Mouse (Mus musculus): ENCODE data around the gene Spen.

The Spen gene

DNA sequence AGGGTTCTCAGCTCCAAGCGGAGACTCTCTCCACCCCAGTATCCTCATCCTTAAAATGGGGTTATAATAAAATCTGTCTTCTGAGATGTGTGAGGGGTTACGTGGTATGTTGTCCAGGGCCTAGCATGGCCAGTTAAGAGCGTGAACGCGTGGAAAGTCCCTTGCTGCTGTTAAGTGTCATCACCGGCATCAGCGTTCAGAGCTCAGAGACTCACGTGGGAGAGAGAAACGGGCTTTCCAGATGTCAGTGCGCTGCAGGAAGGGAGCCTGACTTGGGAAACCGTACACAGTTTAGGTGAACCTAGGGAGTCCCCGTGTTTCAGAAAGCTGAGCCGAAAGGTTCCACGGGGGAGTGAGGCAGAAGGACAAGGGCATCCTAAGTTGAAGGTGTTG, 93.1 kb downstream of the Spen start:
- DNase-seq: no peak

DNA sequence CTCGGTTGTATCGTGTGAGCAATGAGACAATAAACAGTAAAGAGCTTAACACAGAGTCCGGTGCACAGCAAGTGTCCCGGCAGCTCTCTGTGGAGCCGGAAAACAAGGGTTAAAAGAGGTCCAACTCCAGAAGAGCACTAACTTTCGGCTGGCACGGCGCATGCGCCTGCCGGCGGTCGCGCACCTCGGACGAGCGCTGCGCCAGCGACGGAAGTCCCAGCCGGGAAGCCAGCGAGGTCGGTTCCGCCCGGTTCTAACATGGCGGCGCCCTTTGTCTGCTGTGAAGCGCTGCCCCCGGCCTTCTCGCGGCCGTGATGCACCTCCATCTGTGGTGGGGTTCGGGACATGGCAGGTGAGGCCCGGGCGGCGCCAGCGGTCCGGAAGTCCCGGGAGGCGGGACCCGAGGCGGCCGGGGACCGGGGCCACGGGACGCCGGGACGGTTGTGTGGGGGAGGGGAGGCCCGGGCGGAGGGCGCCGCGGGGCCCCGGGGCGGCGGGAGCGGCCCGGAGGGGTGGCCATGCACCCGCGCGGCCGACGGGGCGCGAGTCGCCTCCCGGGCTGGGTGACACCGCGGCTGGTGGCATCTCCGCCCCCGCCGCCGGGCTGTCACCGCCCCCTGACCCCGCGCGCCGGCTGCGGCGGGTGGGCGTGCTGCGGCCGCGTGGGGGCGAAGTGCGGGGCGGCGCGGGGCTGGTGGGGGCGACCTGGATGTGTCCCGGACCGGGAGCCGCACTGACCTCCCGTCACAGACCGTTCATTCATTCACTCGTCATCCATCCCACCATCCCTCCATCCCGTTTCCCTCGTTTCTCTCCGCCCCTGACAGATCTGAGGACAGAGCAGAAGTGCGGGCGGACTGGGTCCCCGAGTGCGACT, 93.7 kb downstream of the Spen start, which contains the start of gene Zbtb17:
Gene Zbtb17, plus strand, starts transcription at position 204 of the 877 bp plus-strand sequence.
- DNase-seq: peak; percentile 84 to 92

DNA sequence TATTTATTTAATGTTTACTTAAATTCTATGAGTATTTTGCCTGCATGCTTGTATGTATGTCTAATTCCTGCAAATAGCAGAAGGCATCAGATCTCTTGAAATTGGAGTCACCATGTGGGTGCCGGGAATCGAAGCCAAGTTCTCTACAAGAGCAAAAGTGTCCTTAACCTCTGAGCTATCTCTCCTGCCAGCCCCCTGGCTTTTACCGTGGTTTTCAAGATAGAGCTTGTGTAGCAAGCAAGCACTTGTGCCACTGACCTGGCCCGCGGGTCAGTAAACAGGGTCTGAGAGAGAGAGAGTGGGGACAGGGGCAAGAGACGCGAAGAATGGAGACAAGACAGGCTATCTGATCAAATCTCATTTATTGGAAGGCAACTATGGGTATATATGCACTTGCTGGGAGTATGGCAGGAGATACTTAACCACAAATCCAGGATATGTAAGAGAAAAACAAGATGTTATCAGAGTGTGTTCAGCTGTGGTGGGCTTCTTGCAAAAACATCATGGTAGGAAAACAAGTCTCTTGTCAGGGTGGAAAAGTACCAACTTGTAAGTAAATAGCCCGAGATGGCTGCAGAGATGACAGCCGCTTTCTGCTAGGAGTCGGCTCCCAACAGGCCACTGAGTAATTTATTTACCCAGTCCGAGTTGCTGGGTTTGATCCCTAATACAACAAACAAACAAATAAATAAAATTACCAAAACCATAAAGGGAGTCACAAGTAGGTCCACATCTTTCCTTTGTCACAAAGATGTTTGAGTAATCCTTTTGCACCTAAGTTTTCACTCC, 94.6 kb downstream of the Spen start:
- DNase-seq: no peak

DNA sequence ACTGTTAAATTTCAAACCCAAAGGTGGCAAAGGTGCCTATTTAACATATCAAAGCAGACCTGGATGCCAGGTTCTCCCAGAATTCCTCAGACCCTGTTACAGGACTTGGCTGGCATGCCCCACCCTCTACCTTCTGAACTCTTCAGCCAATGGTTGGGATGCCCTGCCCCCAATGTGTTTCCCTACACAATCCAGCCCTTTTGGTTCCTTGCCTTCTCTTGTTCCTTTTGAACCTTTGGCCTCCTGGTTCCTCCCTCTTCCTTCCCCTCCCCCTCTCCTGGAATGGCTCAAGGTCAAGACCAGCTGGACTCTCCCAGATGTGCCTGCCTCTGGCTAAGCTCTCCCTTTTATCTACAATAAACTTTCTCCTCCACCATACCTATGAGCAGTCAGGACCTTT, 97.5 kb downstream of the Spen start:
- DNase-seq: no peak

DNA sequence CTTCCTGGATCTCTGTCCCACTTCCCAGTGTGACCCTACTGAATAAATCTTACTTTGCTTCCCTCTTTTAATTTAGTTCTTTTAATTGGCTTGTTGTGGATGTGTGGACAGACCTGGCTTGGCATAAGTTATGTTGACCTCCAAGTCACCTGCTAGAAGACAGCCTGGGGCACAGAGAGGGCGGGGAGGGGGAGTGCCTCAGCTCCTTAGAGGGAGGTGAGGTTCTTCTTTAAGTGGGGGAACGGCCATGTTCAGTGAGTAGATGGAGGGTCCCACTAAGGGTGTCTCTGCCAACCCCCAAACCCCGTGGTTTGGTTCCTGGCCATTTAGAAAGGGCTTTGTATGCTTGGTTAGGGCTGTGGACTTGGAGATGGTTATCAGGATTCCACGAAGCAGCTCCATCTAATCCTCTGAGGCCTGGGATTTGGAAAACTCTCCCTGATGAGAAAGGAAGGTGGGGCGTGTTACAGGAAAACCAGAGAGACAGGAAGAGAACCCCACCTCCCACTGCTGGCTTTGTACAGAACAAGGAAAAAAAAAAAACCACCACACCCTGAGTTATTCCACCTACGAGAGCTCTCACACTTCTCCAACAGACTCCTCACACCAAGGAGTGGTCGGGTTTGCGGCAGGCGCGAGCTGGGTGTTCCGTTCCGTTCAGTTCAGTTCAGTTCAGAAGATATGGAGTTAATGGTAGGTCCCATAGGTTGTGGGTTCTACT, 99.2 kb downstream of the Spen start:
- DNase-seq: no peak

DNA sequence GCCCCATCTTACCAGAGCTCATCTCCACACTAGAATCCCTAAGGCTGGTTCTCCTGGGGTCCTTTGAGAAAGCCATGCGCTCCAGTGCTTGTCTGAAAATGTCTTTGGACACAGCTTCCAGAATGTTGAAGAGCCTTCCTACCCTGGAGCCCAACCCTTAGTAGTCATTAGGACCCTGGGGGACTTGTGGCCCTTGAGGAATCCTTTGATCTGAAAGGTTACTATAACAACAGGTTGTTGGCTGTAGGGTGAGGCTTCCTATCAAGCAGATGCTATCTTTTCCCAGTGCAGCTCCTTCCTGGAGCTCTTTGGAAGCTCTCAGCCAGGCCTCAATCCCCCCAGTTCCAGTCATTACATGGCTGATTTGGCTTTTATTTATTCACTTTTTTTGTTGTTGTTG, 102.4 kb downstream of the Spen start, which contains the start of gene Srarp:
Gene Srarp, minus strand, starts transcription at position 132 of the 400 bp plus-strand sequence.
- no peak for DNase-seq

DNA sequence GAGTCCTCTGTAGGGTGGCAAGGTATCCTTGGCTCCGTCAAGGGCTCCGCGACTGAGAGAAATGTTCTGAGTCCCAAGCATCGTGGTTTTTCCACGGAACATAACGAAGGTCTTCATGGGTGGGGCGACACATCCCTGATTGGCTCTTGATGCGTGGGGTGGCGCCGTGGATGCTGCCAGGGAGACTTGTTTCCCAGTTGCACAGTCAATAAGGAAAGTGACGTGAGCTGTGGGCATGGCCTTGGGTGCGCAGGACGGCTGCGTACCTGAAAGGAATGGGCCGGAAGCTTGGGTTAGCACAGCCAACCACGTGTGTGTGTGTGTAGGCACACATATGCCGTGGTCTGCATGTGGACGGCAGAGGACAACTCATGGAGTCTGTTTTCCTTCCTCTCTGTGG, 105.2 kb downstream of the Spen start:
- no peak for DNase-seq

DNA sequence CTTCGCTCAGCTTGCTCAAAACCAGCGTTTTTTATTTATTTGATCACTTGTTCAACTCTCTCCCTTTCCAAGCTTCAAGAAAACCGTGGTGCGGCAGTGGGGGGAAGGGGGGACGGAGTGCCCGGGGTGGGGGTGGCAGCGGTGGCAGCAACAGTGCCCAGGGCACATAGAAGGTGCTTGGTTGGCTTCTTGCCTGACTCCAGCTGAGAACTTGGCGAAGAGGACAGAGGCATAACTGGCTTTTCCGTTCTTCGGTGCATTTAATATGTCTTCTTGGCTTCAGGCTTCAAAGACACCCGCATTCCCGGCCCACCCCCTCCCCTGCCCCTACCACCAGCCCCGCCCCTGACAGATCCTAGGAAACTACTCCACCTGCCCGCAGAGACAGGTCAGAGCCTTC, 105.7 kb downstream of the Spen start:
- no peak for DNase-seq

DNA sequence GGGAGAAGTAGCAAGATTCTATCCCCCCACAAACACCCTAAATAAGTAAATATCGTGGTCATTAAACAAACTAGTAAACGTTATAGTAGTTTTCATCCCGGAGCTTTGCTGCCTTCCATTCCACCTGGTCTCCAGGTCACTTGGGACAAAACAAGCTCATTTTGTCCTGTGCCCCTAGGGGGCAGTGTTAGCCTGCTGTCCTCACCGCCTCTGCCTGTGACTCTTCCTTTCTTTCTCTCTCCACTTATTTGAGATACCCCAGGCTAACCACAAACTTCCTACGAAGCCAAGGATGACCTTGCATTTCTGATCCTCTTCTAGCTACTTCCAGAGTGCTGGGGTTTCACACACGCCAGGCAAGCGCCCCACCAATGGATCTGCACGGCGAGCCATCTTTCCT, 107.4 kb downstream of the Spen start:
- DNase-seq: peak; percentile 81 to 87

DNA sequence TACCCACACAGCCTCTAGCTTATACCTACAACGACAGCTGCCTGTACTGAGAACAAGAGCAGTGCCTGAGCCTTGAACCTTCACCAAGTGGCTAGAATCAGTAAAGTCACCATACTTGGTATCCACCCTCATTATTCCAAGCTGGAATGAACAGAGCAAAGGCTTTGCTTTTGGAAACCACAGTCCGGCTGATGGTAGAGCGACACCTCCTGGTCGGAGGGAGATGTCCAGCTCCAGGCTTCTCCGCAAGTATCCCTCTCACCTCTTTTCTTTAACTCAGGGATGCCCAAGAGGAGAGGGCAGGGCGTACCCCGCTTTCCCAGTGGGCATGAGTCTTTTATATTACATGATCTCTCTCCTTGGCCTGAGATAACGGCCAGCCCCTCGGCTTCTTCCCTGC, 108.5 kb downstream of the Spen start:
- no peak for DNase-seq

DNA sequence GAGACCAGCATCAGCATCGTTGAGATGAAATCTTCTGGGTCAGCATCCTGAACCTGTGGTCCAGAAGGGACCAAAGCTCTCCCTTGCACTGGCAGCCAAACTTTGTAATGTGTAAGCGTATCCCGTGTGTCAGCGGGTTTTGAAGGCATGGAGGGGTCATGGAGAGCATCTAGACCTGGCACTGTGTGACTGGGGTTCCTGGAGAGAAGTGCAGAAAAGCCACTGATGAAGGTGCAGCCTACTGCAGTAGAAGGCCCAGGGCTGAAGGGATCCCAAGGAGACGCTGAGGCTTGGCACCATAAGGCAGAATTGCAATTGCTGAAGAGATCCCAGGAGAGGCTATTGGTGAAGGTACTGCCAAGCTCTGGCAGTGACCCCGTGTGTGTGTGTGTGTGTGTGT, 109.0 kb downstream of the Spen start:
- DNase-seq: no peak

DNA sequence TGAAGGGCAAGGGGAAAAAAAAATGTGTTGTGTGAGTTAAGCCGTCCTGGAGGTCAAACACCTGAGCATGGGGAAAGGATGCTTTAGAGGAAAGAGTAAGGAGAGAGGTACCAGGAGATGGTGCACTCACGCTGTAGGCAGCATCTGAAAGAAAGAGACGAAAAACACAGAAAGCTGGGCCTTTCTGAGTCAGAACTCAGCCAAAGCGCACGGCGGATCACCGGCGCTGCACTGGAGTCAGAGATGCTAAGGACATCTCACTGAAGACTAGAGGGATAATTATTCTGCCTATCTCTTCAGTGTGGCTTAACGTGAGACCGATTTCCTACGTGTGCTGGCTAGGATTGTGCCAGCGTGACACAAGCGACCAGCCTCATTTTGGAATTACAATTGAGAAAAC, 110.5 kb downstream of the Spen start:
- DNase-seq: no peak

DNA sequence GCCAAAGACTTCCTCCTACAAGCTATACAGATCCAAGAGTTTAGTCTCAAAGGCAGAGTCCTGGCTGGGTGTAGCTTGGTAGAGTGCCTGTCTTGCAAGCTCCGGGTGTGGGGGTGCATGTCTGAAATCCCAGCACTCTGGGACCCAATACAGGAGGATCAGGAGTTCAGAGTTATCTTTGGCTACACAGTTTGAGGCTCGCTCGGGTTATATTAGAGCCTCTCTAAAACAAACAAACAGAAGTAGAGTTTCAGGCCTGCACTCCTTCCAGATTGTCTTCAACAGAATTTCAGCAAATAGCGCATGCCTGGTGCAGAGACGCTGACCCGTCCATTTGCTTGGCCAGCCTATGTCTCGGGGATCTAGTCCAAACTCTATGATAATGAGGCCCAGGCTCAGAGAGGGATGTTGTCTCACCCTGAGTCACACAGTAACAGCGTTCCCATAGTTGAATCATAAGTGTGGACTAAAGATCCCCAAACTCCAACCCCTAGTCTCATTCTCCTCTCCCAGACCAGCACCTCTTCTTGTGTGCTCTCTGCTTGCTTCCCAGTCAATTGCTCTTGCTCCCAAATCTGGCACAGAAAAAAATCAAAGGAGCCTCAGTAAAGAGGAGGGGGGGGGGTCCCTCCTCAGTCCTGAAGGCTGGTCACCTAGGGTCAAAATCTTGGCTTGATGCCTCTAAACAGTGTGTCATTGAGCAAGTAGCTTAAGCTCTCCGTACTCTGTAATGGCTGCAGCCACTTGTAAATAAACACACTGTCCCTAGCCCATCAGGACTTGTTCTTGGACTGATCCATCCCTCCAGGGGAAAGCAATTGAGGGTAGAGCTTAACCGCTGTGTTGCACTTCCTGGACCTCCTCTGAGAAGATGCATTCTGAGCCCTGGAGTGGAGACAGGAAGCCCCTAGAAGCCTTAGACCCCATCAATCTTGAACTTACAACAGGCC, 111.3 kb downstream of the Spen start:
- DNase-seq: no peak

DNA sequence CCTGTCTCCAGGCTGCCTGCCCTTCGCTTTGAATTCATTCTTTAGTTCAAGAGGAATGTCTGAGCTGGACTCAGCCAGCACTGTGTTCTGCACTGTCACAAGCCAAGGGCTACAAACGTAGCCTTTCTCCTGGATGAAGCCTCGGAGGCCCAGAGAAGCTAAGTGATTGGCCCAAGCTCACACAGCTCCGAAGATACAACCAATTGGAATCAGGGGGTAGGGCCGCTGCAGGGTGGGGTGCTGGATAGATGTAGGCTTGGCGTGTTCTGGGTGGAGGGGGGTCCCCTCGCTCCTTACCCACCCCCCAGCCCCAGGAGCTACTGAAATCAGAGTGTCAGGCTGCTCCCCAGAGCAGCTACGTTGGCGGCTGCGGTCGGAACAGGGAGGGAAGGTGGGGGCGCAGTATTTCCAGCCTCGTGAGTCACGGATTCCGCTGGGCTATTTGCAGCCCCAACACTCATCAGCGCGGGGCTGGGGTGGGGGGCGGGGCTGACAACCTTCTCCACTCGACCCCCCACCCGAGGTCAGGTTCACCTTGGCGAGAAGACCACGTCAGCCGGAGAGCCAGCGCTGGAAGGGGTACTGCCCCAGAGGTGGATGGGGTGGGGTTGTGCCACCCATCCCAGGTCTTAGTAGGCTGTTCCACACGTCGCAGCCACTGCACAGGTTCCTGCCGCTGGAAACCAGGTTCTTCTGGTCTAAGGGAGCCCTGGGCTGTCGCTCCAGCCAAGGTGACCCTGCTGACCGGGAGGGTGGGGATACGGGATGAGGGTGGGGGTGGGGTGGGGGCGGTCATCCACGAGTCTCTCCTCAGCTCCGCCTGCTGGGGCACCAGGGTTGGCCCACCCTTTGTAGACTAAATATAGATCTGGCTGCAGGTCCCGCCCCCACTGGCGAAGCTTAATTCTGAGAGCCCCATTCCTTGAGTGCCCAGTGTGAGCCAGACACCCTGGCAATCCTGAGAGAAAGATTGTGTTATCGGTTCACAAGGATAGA, 112.6 kb downstream of the Spen start:
- DNase-seq: peak; percentile 49 to 54

DNA sequence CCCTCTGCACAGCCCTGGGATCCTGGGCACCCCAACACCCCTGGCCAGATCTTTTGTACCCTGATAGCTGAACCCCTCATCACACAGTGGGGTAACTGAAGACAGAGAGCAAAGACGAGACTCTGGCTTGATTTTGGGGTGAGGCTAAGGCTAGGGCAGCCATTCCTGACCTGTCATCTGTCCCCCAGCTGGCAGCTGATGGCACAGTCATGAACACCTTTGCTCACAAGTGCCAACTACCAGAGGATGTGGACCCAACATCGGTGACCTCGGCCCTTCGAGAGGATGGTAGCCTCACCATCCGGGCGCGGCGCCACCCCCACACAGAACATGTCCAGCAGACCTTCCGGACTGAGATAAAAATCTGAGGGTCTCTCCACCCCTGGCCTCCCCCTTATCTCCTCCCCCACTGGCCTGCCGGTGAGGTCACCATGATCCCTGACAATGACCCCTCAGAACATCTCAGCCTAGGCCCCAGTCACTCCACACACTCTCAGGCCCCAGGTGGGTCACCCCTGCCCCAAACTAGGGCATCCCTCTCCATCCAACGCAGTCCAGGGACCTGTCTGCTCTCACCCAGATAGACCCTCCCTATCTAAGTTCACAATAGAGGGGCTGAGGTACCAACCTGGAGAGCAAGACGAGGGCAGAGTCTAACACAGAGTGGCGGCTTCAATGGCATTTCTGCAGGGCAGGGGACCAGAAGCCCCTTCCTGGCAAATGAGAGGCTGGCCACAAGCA, 114.5 kb downstream of the Spen start:
- DNase-seq: no peak

DNA sequence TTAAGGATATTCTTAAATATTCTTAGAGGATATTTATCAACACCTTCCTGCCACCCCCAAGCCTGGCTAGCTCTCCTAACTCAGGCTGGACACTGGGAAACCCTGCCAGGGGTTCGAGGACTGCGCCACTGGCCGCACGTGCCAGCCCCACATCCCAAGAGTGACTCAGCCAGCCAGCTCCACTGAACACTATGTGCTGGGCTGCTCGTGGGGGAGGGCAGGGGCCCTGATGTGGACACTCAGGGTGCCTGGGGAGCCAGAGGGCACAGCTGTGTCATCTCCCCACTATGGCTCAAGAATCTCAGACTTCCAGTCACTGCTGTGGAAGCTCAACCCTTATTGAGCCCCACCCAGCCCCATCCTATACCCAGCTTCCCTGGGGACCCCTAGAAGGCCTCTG, 115.1 kb downstream of the Spen start:
- DNase-seq: no peak

DNA sequence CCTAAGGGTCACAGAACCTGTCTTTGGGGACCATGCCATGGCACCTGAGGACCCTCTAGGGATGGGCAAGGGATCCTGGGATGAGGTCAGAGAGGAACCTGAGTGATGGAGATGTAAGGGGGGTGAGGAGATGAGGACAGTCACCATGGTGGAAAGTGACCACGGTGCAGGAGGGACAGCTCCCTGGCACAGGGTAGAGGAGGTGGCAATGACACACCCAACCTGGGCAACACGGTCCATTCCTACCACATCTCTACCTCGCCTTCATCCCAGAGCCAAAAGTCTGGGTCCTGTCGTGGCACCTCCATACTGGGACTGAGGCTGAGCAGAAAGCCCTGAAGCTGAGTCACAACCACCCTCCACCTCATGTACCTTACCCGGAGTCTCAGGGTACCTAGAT, 115.6 kb downstream of the Spen start:
- DNase-seq: no peak

DNA sequence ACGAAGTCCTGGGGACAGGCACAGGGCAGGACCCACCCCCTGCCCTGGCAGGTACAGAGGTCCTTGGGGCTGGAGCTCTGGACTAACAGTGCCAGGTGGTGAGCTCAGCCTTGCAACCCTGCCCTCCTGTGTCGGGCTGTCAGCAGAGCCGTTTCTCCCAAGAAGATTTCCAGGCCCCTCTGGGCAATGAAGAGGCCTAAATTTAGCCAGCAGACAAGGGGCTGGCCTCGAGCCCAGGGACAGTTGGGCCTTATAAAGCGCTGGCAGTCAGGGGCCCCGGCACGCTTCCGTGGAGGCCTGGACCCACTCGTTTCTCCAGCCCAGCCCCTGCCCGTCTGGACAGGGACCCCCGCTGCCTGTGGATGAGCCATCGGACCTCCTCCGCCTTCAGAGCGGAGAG, 117.0 kb downstream of the Spen start:
- DNase-seq: peak; percentile 24 to 33

DNA sequence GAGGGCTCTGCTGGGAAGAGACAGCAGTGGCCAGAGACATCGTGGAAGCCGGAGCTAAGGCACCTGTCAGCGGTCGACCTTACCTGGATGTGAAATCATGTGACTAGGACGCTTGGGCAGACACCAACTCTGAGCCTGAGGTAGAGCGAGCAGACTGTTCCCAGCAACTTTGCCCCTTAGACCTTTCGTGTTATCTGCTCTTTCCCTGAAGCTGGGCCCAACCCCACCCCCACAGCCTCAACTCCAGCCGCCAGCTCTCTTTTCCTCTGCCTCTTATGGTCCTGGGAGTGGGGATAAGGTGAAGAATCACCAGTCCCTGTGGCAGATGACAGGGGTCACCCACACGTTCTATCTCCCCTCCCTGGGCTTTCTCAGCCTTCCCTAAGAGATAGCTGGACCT, 117.5 kb downstream of the Spen start:
- no peak for DNase-seq

DNA sequence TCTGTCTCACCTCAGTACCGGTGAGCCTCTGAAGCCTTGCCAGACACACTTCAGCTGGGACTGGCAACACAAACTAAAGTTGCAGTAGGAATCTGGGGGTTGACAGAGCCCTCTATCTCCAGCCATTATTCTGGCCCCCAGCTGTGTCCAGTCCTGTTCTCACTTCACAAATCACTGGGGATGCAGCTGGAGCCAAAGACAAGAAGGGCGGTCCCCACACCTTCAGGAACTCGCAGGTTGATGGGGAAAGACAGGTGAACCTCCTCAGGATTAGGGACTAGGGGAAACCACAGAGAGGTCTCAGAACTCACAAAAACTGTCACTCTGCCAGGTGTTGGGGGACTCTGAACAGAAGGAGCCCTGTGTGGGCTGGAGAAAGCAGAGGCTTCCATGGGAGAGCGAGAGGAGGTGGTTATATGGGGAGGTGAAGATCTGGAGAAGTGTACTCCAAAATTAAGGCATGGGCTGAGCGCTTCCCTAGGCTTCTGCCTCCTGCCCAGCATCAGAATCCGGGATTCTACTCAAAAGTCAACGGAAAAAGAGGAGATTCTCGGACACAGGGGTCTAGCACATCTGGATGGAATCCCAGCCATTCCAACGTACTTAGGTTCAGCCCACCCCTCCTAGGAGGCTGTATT, 118.1 kb downstream of the Spen start, which contains the start of gene Hspb7:
Gene Hspb7, plus strand, starts transcription at position 588 of the 638 bp plus-strand sequence.
- DNase-seq: no peak

Data from cerebellum, adult 18-20 months (tissue).